ENCODE assay signal across 16 mouse cellular contexts in the genomic region with DNA sequence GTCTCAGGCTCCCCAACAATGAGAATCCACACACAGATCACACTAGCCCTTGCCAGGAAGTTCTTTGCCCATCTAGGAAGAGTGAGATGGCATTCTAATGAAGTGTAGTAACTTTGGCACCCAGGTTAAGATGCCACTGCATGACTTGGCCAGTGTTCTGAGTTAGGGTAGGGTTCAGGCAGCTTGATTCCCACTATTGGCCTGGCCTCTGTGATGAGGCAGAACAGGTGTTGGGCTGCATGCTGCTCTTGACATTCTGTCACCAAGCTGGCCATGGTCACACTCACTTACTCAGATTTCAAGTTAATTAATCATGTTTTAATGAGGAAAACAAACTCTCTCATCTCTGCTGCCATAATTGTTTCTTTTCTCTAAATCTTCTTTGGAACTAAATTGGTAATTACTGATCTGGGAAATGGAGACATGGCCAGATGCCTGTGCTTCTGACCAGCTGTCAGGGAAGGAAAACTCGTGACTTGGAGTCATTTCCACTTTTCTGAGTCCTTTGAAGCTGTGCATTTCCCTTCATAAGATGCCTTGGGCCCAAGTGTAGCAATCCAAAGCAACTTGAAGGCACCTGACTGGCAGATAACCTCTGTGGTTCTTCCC. TPM values are rescaled to one million over a fixed set of nuclear protein-coding genes. Genes with fewer than 3 reads are reported as not detected.
A peak's percentile ranks its signal among the peaks of the same experiment; 100 is the strongest.
DNase-seq lines count a peak whose midpoint lies in the region; ATAC-seq and TF ChIP-seq lines count a peak whose summit lies in the region.
"Had no signal": no experiment of that assay in that cellular context is flagged by ENCODE, and none has a peak within 500 bp of the region (broad histone marks: within the 10 kb centered on the region; RNA-seq: fewer than 3 reads in every experiment).

No protein-coding gene starts in this region.

- ATAC-seq in kidney, embryonic 16.5 days (ENCODE audit: low FRiP score, low TSS enrichment) = no peak
- ATAC-seq: activated CD4-positive, CD25-positive, alpha-beta regulatory T cell, adult 4 months; intestine, postnatal 0 days had no signal

- TF ChIP-seq CTCF in C2C12 (IDR thresholded peaks at IDR 0.05; ENCODE audit: control insufficient read depth, insufficient read depth, insufficient read length) = no peak

- no peak overlapping the region for H3K4me3 ChIP-seq in C2C12 (ENCODE audit: insufficient read depth, poor library complexity, severe bottlenecking)
- H3K4me3 ChIP-seq in kidney, embryonic 16.5 days (ENCODE audit: low read length) = no peak overlapping the region
- H3K4me3 ChIP-seq: embryonic facial prominence, embryonic 13.5 days; limb, embryonic 15.5 days had no signal

- no peak overlapping the region for H3K9ac ChIP-seq in kidney, embryonic 16.5 days (replicated peaks; ENCODE audit: low read length)
- H3K9ac ChIP-seq: embryonic facial prominence, embryonic 13.5 days; limb, embryonic 15.5 days had no signal

- no peaks in the 10 kb centered on the region for H3K79me3 ChIP-seq in C2C12 (ENCODE audit: low read depth)

- WGBS in kidney, embryonic 16.5 days = 6% methylated on average over 1 of the region's 1 CpGs

- intact Hi-C loops in gastrocnemius, postnatal 14 days (cut with DNase I; ENCODE audit: low total_unique reads) = no loop called here

- H3K9me3 ChIP-seq in kidney, embryonic 16.5 days (ENCODE audit: low read length) = no peaks in the 10 kb centered on the region
- H3K9me3 ChIP-seq: embryonic facial prominence, embryonic 13.5 days; limb, embryonic 15.5 days had no signal

- no peak overlapping the region for H3ac ChIP-seq in C2C12 (ENCODE audit: control insufficient read depth, insufficient read length, low read depth)

- no peaks in the 10 kb centered on the region for H3K4me1 ChIP-seq in kidney, embryonic 16.5 days (ENCODE audit: insufficient read depth, low read length)
- H3K4me1 ChIP-seq: embryonic facial prominence, embryonic 13.5 days; limb, embryonic 15.5 days had no signal

- peak; percentile 69 to 76 for DNase-seq in cerebellum, postnatal 10 days
- DNase-seq in cerebellum, adult 11-12 months = no peak
- DNase-seq in layer of hippocampus, adult 11-12 months (ENCODE audit: low spot score) = peak; percentile 44
- no peak for DNase-seq in layer of hippocampus, postnatal 36 days
- DNase-seq in gastrocnemius, postnatal 14 days = peak; percentile 52
- no peak for DNase-seq in left cerebral cortex, adult 18-20 months (ENCODE audit: low spot score in 2 of 2)
- DNase-seq: cerebellum, adult 11 months; kidney, postnatal 14 days; thymus, postnatal 25 days had no signal

- H3K79me2 ChIP-seq in C2C12 (ENCODE audit: control insufficient read depth, insufficient read depth) = no peaks in the 10 kb centered on the region

- no peaks in the 10 kb centered on the region for H3K27me3 ChIP-seq in C2C12 (ENCODE audit: control insufficient read depth, insufficient read depth, insufficient read length)
- H3K27me3 ChIP-seq in kidney, embryonic 16.5 days (ENCODE audit: insufficient read depth, low read length) = no peaks in the 10 kb centered on the region
- H3K27me3 ChIP-seq: CH12.LX; embryonic facial prominence, embryonic 13.5 days; limb, embryonic 15.5 days had no signal

- no peaks in the 10 kb centered on the region for H3K36me3 ChIP-seq in C2C12 (ENCODE audit: control insufficient read depth, insufficient read depth)
- H3K36me3 ChIP-seq in kidney, embryonic 16.5 days (ENCODE audit: insufficient read depth, low read length) = no peaks in the 10 kb centered on the region
- H3K36me3 ChIP-seq: embryonic facial prominence, embryonic 13.5 days; limb, embryonic 15.5 days had no signal

- no peak overlapping the region for H3K4me2 ChIP-seq in kidney, embryonic 16.5 days (replicated peaks; ENCODE audit: low read depth, low read length)
- H3K4me2 ChIP-seq: embryonic facial prominence, embryonic 13.5 days; limb, embryonic 15.5 days had no signal

- no peak overlapping the region for H3K27ac ChIP-seq in kidney, embryonic 16.5 days (ENCODE audit: low read length)
- H3K27ac ChIP-seq: embryonic facial prominence, embryonic 13.5 days; limb, embryonic 15.5 days had no signal

TF ChIP-seq in C2C12, 6 proteins besides CTCF, POLR2A, EP300 and RAD21:
- TF ChIP-seq CEBPB (IDR thresholded peaks at IDR 0.05; ENCODE audit: low read depth) (no peak), MAX (IDR thresholded peaks at IDR 0.05) (no peak), MYOD1 (IDR thresholded peaks at IDR 0.05; ENCODE audit: control insufficient read depth, insufficient read length, low read depth) (peak; percentile 60)

RNA-seq across cellular contexts. Expression of gene Mx1, which starts 25.2 kb away (rescaled TPM):
- total RNA-seq in layer of hippocampus, postnatal 36 days (2021) = 1 to 10 TPM; 1.5 to 2.3 TPM
- 0.06 TPM for polyA plus RNA-seq in C2C12 (2012; fragmentation: generic; extraction: Trizol)
- under 1 TPM; 0.11 to 0.45 TPM for total RNA-seq in gastrocnemius, postnatal 14 days (2021)
- 0.24 TPM in 1 of 2 replicates, not detected in the other for polyA plus RNA-seq in kidney, embryonic 16.5 days (2015; fragmentation: Nextera tagmentation; extraction: Ambion mirVana)
- total RNA-seq in left cerebral cortex, adult 18-20 months (2021) = 1 to 10 TPM in 1 of 2 experiments, under 1 TPM in 1; 0.52 to 1.1 TPM

Comparison
In these comparisons a context has a peak if more than half of its experiments do, and no peak if none do; other contexts are left out.
1. DNase-seq: peak in cerebellum, postnatal 10 days (2 of 2), layer of hippocampus, adult 11-12 months (single experiment) and gastrocnemius, postnatal 14 days (single experiment); none in cerebellum, adult 11-12 months (single experiment), layer of hippocampus, postnatal 36 days (0 of 2) and left cerebral cortex, adult 18-20 months (0 of 2).